ENCODE assay signal across 15 mouse cellular contexts in genomic region chr9:62519334-62519733, GRCm38 (mm10). TPM values are rescaled to one million over a fixed set of nuclear protein-coding genes. Genes with fewer than 3 reads are reported as not detected.
DNase-seq lines count a peak whose midpoint lies in the region; ATAC-seq and TF ChIP-seq lines count a peak whose summit lies in the region.
"Had no signal": no experiment of that assay in that cellular context is flagged by ENCODE, and none has a peak within 500 bp of the region (broad histone marks: within the 10 kb centered on the region; RNA-seq: fewer than 3 reads in every experiment).

No protein-coding gene starts in this region.

- H3K27ac ChIP-seq in kidney, embryonic 15.5 days: 0 out of 2 replicates have a peak overlapping the region, but pooled peaks have one; percentile 22
- H3K27ac ChIP-seq in kidney, adult 2 months (ENCODE audit: insufficient read depth, low read depth, low read length): no peak overlapping the region
- peak overlapping the region; percentile 44; the same call in 1 of the 2 replicates for H3K27ac ChIP-seq in limb, embryonic 10.5 days
- H3K27ac ChIP-seq in heart, embryonic 10.5 days: no peak overlapping the region

- peaks cover 59% of the 10 kb centered on the region for H3K4me1 ChIP-seq in kidney, embryonic 15.5 days
- H3K4me1 ChIP-seq in kidney, adult 2 months (ENCODE audit: control insufficient read depth, insufficient read depth, low read length): no peaks in the 10 kb centered on the region
- H3K4me1 ChIP-seq in E14TG2a.4 (replicated peaks; ENCODE audit: low read depth, low read length): peaks cover 99% of the 10 kb centered on the region
- H3K4me1 ChIP-seq in limb, embryonic 10.5 days: peaks cover 68% of the 10 kb centered on the region
- peaks cover 62% of the 10 kb centered on the region for H3K4me1 ChIP-seq in heart, embryonic 10.5 days

- H3K4me2 ChIP-seq in kidney, embryonic 15.5 days: no peak overlapping the region

- no peaks in the 10 kb centered on the region for H3K36me3 ChIP-seq in kidney, embryonic 15.5 days
- H3K36me3 ChIP-seq in kidney, adult 2 months (ENCODE audit: control insufficient read depth, insufficient read depth, low read length): no peaks in the 10 kb centered on the region
- H3K36me3 ChIP-seq in E14TG2a.4 (ENCODE audit: insufficient read depth, low read length): no peaks in the 10 kb centered on the region
- H3K36me3 ChIP-seq in limb, embryonic 10.5 days: no peaks in the 10 kb centered on the region
- no peaks in the 10 kb centered on the region for H3K36me3 ChIP-seq in heart, embryonic 10.5 days

- H3K27me3 ChIP-seq in kidney, embryonic 15.5 days: 0 out of 2 replicates have a peak, but pooled peaks cover 4% of the 10 kb centered on the region
- no peaks in the 10 kb centered on the region for H3K27me3 ChIP-seq in kidney, adult 2 months (replicated peaks; ENCODE audit: control insufficient read depth, insufficient read depth, low read length)
- H3K27me3 ChIP-seq in E14TG2a.4 (ENCODE audit: insufficient read depth, low read length): peaks cover 11% of the 10 kb centered on the region; the same call in 1 of the 2 replicates
- peaks cover 33% of the 10 kb centered on the region for H3K27me3 ChIP-seq in limb, embryonic 10.5 days (ENCODE audit: low read depth, poor library complexity, severe bottlenecking)
- H3K27me3 ChIP-seq in heart, embryonic 10.5 days (ENCODE audit: insufficient read depth, poor library complexity, severe bottlenecking): peaks cover 6% of the 10 kb centered on the region; the same call in 1 of the 2 replicates

- WGBS in kidney, embryonic 15.5 days: 79% methylated on average over 10 of the region's 10 CpGs
- WGBS in kidney, adult 2 months: 89% methylated on average over 10 of the region's 10 CpGs
- 89% methylated on average over 10 of the region's 10 CpGs for WGBS in limb, embryonic 10.5 days
- 86% methylated on average over 10 of the region's 10 CpGs for WGBS in heart, embryonic 10.5 days

- no peak for ATAC-seq in kidney, embryonic 15.5 days (replicated peaks; ENCODE audit: low FRiP score)
- ATAC-seq: intestine, embryonic 16.5 days; lung, postnatal 0 days had no signal

- TF ChIP-seq POLR2A in kidney, adult 2 months (IDR thresholded peaks at IDR 0.05; ENCODE audit: low read depth, low read length): no peak

- H3K9ac ChIP-seq in kidney, embryonic 15.5 days: no peak overlapping the region

- TF ChIP-seq CTCF in kidney, adult 2 months (conservative IDR thresholded peaks at IDR 0.05; ENCODE audit: insufficient read depth, insufficient read length, low read depth, low read length): no peak
- TF ChIP-seq CTCF in E14TG2a.4 (conservative IDR thresholded peaks at IDR 0.05; ENCODE audit: low read length): no peak

- no peaks in the 10 kb centered on the region for H3K9me3 ChIP-seq in kidney, embryonic 15.5 days (replicated peaks)
- H3K9me3 ChIP-seq in E14TG2a.4 (ENCODE audit: low read length): no peaks in the 10 kb centered on the region
- no peaks in the 10 kb centered on the region for H3K9me3 ChIP-seq in limb, embryonic 10.5 days (replicated peaks)
- no peaks in the 10 kb centered on the region for H3K9me3 ChIP-seq in heart, embryonic 10.5 days

- DNase-seq in cerebellum, postnatal 25 days: peak; percentile 51 to 57
- no peak for DNase-seq in cerebellum, adult 8-10 months
- no peak for DNase-seq in kidney, adult 2 months
- no peak for DNase-seq in limb, embryonic 10.5 days (ENCODE audit: low spot score)
- DNase-seq in heart, embryonic 10.5 days (ENCODE audit: low spot score): no peak
- DNase-seq: adrenal gland, postnatal 25 days; cerebellum, adult 11 months; heart, postnatal 36 days; layer of hippocampus, postnatal 36 days; liver; thymus, postnatal 14 days had no signal

- H3K4me3 ChIP-seq in kidney, embryonic 15.5 days (replicated peaks): no peak overlapping the region
- no peak overlapping the region for H3K4me3 ChIP-seq in kidney, adult 2 months (ENCODE audit: insufficient read depth, low read depth, low read length)
- peak overlapping the region; percentile 50 for H3K4me3 ChIP-seq in E14TG2a.4 (replicated peaks; ENCODE audit: low read length)
- no peak overlapping the region for H3K4me3 ChIP-seq in limb, embryonic 10.5 days
- H3K4me3 ChIP-seq in heart, embryonic 10.5 days: no peak overlapping the region

RNA-seq across cellular contexts. Expression of gene Coro2b, which starts 17.5 kb away (rescaled TPM):
- 16.8 and 19.1 TPM in 2 replicates for polyA plus RNA-seq in kidney, embryonic 15.5 days (2015; fragmentation: Nextera tagmentation; extraction: Ambion mirVana)
- polyA plus RNA-seq in kidney, adult 2 months (2012; rRNA removed): 9.8 and 11.0 TPM in 2 replicates
- 5.6 and 6.2 TPM in 2 replicates for polyA plus RNA-seq in limb, embryonic 10.5 days (2016; fragmentation: Nextera tagmentation; extraction: Ambion mirVana)
- polyA plus RNA-seq in heart, embryonic 10.5 days (2016; fragmentation: Nextera tagmentation; extraction: Ambion mirVana): 6.0 and 6.3 TPM in 2 replicates

Comparison
In these comparisons a context has a peak if more than half of its experiments do, and no peak if none do; other contexts are left out.
1. DNase-seq: peak in cerebellum, postnatal 25 days (2 of 2); none in cerebellum, adult 8-10 months (single experiment), kidney, adult 2 months (single experiment), limb, embryonic 10.5 days (single experiment) and heart, embryonic 10.5 days (single experiment).
2. H3K27ac ChIP-seq: peak in kidney, embryonic 15.5 days (single experiment) and limb, embryonic 10.5 days (single experiment); none in kidney, adult 2 months (single experiment) and heart, embryonic 10.5 days (single experiment).